Mouse (Mus musculus): ENCODE results near the gene Emilin2.

GRCm38 (mm10) chr17:71215241-71215839 lies 96.4 kb downstream of the Emilin2 start:
- TF ChIP-seq TCF12 (IDR thresholded peaks at IDR 0.05; ENCODE audit: insufficient read depth, poor library complexity, severe bottlenecking) (no peak), POLR2A (IDR thresholded peaks at IDR 0.05; ENCODE audit: insufficient read length, low read depth) (no peak), USF1 (IDR thresholded peaks at IDR 0.05; ENCODE audit: low read depth) (no peak), MAX (IDR thresholded peaks at IDR 0.05; ENCODE audit: low read depth) (no peak), MYOG (IDR thresholded peaks at IDR 0.05; ENCODE audit: control insufficient read depth in 1 of 3, insufficient read depth in 1 of 3, insufficient read length in 2 of 3, low read depth in 2 of 3) (no peak), MYOD1 (IDR thresholded peaks at IDR 0.05; ENCODE audit: control insufficient read depth in 1 of 3, insufficient read length in 2 of 3, low read depth in 2 of 3) (no peak)
